Mouse (Mus musculus) right cerebral cortex, postnatal 36 days (tissue): Measurements from ENCODE around the gene Tmem100.

Experiments used
- DNase-seq, 2 experiments: peaks; one replicate each; pipeline ENCODE4 v3.0.0; 2022; ENCODE audit warnings: low spot score in 2 of 2, mixed read lengths in 1 of 2

Tmem100 gene

DNA sequence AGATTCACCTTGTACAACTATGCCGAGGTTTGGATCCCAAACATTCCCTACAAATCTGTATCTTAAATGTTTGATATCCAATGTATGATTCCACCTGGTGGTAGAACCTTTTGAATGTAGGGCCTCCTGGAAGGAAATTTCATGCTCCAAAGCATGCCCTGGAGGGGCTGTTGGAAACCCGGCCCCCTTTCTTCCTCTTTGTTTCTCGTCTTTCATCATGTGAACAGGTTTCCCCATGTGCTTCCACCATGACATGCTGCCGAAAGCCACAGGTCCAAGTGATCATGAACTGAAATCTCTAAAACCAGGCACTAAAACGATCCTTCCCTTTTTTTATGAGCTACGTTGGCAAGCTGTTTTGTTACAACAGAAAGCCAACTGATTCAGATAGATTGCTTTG lies 16.5 kb upstream of the Tmem100 start:
- DNase-seq: no peak

DNA sequence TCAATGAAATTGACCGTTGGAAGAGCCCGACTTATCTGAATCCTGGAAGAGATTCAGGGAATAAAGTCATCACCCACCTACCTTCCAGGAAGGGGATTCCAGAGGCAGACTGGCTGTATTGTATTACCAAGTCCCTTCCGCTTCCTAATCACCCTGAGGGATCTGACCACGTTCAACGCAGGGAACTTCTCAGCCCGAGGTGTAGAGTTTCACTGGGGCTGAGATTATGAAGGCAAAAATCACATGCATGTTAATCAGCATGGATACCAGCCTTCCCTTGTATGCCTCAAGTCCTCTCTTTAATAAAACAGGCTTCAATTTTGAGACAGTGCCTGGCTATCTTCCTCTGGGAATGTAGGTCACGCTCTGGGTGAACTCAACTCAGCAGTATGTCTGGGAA lies 14.9 kb upstream of the Tmem100 start:
- no peak for DNase-seq

DNA sequence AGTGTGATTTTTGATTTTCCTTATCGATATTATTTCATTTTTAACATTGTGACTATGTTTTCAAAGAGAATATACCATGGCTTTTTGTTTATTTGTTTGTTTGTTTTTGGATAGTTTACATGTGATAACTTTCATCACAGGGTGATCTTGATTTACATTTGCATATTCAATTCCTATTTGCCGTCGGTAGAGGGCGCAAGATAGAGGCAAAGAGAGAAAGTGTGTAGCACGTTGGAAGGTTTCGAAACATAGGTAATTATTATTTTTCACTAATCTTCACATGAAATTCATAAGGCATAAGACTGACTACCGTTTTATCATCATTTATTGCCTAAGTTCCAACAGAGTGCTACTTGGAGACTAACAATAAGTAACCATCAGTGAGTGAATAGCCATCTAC lies 11.0 kb upstream of the Tmem100 start:
- no peak for DNase-seq

DNA sequence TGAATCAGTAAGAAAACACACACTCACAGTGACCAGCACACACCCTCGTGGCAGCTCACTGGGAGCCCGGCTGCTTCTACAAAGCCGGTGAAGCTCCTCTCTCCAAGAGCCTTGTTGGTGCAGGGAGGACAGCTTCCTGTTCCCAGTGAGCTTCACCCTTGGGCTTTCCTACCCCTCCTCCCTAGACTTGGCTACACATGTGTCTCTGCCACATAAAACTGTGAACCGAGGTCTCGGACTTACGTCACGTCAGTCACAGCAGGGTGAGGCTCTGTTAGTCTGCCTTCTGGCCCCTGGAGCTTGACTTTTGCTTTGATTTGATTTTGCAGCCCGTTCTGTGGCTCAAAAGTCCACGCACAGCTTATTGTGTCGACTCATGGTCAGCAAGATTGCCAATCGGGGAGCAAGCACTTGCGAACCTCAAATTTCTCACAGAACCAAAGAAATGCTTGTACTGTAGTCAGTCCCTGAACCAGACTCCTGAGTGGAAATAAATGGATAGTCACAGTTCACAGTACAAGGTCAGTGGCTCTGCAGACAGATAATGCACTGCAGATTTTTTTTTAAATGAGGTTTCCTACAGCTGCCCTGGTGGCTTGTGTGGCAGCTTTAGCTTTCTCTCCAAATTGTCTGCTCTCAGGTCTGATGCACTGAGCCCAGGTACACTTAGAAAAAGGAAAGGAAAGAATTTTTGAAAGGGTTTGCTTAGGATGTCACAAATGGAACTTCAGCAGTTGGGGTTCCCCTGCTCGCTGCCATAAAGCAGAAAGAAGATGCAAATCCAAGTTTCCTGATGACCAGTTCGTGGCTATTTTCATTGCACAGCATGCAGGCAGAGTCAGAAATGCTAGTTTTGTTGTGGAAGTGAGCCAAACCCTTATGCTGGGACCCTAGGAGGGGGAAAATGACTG lies 4.0 kb upstream of the Tmem100 start:
- DNase-seq: no peak

DNA sequence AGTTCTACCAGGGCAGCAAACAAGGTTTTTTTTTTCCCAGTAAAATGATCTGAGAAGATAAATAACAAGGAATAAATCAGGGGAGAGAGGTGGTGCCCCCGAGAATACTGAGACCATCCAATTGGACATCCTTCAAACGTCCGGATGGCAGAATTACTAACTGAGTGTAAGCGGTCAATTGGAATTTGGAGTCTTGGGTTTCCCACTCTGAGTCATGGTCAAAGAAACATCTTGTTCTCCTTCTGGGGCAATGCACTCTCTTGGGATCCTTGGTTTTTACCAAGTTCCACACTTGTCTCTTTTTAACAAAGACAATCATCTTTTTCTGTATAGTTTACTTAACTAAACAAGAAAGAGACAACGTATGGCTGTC lies 3.4 kb upstream of the Tmem100 start:
- DNase-seq: no peak

DNA sequence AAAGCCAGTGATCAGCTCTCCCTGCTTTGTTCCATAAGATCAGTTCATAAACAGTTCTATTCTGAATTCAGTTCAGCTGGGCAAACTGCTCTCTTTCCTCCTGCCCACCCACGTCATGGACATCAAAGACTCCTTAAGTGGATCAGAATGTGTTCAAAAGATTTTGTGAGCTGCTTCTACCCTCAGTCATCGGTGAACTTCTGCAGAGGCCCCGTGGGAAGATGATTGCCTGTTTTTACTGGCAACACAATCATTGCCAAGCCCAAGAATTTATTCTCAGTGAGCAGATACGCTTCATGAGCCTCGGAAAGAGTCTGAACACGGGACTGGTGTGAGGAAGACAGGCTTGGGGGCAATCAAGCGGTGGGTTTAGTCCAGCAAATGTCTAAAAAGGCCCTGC lies 2.9 kb upstream of the Tmem100 start:
- no peak for DNase-seq

DNA sequence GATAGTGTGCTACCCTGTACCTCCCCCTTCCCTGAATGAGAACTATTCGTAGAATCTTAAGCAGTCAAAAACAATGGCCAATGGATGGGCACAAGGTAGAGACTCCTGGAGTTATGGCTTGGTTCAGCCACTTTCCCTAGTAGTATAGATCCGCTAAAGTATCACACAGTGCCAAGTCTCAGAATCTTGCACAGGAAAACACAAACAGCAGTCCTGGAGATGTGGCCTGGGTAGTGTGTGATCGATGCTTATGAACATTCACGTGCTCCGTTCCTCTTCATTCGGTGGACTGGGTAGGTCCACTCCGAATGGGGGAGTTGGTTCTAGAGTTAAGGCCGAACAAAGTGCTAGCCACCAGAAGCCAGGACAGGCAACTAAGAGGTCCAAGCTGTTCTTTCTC lies 1.4 kb upstream of the Tmem100 start:
- DNase-seq: no peak

DNA sequence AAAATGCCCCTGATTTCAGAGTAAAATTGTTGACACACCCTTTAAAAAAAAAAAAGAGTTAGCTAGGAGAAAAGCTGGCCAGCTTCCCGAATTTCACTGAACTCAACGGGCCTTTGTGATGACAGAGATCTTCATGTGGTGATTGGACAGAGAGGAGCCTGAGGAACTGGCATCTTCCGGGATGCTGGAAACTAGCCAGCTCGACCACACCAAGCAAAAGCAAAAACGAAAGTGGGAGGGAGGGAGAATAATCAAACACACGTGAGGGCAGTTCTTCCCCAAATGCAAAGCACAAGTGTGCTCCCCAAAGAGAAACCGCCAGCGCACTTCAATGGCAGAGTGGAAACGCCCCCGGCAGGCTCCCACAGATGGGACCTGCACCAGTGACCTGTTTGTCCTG lies 794 bp upstream of the Tmem100 start:
- no peak for DNase-seq

DNA sequence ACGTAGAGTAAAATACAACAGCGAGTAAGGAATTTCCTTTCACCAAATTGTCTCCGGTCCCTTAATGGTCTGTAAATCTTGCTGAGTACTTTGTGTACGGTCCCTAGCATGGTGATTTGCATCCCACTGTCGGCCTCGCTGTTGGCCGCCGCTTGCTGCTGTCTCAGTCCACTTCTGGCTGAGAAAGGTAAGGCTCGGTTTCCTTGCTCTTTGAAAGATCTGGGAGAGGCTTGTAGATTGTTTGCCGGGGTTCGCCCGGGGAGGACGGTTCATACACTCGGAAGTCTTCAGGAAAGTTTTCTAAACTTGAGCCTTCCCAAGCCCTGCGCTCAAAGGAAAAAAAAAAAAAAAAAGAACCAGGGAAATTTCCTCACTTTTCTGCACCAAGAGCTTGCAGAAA lies 409 bp downstream of the Tmem100 start:
- DNase-seq: no peak

DNA sequence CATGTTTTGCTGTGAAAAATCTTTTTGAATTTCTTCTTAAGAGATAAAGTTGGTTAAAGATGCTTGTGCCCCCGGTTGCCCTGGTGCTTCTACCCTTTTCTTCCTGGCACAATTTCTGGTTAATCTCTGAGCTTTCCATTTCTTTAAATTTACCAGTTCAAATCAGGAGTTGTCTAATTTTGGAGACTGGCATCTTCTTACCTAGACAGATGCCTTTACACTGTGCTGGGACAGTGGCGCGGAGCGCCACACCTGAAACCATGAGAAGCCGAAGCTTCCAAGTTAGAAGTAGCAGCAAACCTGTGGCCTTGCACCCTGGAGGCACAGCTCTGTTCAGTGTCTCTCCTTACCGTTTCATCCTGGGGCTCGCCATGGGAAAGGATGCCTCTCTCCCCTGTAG lies 928 bp downstream of the Tmem100 start:
- no peak for DNase-seq

DNA sequence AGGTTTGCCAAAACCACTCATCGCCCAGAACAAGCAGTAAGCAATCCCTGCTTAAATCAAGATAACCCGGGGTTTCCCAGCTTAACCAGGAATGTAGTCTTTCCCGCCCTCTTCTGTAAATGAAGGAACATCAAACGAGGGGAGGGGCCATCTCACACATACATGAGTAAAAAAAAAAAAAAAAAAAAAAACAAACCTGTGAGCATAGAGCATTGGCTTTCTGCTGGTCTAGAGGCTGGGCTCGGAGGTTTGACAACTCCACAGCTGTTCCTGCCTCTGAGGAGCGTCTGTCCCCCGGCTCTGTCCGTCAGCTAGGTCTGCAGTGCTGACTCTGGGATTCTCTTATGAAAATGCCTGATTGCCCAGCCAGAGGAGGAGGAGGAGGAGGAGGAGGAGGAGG lies 2.7 kb downstream of the Tmem100 start:
- no peak for DNase-seq

DNA sequence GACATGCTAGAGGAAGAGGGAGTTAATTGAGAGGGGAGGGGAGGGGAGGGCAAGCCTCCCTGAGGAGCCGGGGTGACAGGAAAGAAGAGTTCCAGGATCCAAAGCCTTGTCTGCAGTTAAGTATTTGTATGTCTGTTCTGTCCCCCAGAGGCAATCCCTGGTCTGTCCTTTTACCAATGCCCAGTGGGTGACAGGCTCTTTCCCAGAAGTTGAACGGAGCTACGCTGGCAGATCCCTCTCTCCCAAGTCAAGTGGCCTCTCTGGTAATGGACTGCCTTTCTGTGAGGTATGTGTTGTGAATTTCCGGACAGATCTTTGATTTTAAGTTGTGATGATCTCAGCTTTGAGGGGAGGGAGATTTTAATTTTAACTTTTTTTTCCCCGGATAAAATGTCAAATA lies 3.3 kb downstream of the Tmem100 start:
- no peak for DNase-seq

DNA sequence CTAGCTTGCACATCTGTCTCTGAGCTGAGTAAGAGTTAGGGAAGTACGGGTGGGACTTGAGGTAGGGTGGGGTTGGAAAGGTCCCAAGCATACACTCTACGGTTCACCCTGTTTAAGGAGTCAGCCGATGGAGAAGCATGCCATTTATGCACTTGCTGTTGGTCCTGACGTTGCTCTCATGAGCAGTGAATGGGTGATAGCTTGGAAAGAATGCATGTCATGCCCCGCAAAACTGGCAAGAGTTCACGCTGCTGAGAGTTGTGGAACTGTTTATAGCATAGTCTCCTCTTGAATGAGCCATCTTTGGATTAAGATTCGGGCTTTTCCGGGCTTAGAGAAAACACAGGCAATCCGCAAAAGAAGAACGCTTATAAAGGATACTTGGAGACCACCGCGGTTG lies 4.5 kb downstream of the Tmem100 start:
- DNase-seq: no peak

DNA sequence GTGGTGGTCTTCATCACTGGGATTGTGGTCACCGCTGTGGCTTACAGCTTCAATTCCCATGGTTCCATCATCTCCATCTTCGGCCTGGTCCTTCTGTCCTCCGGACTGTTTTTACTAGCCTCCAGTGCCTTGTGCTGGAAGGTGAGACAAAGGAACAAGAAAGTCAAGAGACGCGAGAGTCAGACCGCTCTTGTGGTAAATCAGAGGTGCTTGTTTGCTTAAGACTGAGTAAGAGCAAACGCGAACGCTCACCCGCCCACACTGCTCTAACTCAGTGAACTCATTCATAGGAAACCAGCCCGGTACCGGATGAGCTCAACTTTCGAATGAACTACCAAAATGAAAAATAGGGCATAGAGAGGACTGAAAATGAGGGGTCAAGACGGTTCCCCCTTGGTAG lies 5.4 kb downstream of the Tmem100 start:
- no peak for DNase-seq

DNA sequence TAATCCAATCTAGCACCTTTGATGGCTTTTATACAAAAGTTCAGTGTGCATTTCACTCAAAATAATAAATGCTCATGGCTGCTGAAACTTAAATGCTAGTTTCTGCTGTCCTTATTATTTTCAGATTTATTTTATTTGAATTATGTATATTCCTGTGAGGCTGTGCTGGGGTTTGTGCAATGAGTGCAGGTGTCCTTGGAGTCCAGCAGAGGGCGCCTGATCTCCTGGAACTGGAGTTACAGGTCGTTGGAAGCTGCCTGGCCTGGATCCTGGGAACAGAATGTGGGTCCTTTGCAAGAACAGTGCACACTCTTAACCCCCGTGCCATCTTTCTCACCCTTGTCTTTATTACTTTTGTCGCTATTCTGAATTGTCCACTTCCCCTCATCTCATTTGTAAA lies 6.3 kb downstream of the Tmem100 start:
- no peak for DNase-seq

DNA sequence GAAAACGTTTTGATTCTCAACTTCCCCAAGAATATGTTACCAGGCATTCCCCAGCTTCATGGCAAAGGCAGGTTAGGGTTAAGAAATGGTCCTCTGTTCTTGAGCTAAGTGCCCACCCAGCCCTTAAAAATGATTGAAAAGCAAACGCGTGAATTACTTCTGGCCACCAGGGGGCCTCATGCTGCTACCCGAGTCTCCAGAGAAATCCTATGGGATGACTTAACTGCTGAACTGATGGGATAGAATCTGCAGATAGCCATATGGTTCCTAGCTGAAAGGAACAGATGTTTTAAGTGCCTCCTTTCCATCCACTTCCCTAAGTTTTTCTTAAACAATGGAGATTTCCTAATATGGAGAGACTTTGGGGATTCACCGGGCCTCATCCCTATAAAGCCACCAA lies 7.9 kb downstream of the Tmem100 start:
- no peak for DNase-seq

DNA sequence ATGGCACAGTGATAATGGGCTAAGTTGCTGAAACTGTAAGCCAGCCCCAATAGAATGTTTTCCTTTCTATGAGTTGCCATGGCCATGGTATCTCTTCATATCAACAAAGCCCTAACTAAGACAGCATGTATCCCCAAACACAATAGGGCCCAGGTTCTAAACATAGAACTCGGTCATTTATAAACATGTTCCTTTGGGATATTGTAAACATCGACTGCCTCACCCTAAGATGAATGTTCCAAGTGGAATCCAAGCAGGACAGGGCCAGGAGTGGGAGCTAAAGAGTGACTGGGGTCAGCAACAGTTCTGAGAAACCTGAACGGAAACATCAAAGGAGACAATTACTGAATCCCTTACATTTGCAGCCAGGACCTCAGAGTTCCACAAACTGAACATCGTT lies 14.3 kb downstream of the Tmem100 start:
- no peak for DNase-seq

DNA sequence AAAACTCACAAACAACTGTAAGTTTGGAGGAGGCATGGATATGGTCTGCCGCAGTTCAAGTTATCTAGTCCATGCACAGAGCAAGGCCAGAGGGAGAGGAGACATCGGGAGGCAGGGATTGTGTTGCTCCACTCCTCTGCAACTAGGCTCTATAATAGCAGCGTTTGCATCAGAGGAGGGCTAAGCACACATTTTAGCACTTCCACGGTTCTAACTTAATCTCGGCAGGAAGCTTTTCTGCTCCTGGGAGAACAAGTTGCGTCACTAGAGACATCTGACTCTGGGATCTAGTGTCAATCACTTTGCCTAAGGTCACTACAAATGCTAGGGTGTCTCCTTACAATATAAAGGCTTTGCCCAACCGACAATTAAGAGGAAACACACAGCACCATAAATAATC lies 16.1 kb downstream of the Tmem100 start:
- DNase-seq: no peak

DNA sequence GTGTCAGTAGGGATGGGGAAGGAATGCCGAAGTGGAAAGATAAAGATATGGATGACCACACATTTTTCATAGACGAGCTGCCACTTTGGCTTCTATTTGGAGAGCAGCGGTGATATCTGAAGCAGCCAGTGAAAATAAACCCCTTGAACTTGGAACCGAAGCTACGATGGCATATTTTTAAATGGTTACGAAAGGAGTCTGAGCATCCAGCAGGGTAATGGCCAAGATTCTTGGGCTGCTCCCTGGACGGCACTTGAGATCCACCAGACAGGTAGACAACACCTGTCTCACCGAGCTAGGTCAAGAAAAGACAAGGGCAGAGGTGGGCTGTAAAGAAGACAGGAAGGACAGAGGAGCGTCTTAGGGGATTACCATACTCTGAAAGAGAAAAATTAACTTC lies 17.1 kb downstream of the Tmem100 start:
- no peak for DNase-seq

DNA sequence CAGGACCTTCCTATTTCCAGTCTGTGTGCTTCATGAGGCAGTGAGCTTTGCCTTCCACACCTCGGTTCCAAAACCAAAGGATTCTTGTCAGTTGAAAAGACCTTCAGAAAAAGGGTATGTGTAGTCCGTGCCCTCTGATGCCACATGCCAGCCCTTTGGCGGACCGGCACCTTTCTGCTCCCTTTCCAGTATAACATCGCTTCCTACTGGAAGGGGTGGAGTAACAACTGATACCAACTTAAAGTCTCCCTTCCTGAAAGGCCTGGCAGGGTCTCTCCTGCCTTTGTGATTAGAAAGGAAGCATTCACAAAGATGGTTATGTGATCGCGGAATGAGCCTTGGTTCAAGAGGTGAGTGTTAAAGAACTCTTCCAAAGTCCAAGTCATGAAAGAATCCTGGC lies 19.9 kb downstream of the Tmem100 start:
- no peak for DNase-seq

DNA sequence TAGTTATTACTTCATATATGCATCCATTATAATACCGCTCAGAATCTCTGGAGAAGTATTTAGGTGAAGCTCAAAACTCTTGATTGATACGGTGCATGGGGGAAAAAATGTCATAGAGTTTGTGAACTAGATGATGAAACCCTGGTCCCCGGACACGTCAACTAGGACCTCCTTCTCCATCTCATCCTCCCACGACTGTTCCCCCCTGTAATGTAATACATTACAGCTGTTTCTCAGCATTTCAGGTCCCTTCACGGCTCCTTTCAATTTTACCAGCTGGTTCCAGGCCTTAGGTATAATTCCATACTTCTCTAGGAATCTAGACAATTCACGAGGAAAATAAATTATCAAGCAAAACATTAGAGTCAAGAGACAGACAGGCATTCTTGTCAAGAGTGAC lies 22.6 kb downstream of the Tmem100 start:
- no peak for DNase-seq

DNA sequence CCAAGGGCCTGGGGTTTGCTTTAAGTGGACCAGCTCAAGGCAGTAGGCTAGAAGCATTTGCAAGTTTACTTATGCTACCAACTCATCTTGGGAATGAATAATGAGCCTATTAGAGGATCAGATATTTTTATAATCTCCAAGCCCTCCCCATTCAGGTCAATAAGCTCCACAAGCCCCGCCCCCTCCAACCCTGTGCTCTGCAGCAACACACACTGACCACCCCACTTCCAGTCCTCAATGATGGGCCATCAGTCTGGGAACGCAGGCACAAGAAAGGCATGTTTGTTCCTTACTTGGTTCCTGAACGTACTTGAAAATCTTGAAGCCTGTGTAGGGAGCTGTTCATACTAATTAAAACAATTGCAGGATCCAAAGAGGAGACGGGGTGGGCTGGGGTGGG lies 23.7 kb downstream of the Tmem100 start:
- DNase-seq: no peak

DNA sequence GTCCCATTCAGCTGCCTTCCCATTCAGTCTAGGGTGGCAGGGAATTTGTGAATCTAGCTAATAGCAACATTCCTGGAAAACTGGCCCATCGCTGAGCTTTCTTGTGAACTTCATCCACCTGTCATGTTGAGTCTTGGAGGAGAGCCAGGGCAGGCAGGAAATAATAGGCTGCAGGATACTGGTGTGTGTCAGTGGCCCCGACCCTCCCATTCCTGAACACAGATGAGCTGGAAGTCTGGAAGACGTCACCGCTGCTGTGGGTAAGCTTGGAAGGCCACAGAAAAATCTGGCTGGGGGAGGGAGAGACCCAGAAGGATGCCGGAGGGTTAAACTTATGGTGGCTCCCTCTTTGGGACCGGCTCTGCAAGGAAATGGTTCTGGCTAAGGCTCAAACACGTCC lies 24.3 kb downstream of the Tmem100 start:
- no peak for DNase-seq

DNA sequence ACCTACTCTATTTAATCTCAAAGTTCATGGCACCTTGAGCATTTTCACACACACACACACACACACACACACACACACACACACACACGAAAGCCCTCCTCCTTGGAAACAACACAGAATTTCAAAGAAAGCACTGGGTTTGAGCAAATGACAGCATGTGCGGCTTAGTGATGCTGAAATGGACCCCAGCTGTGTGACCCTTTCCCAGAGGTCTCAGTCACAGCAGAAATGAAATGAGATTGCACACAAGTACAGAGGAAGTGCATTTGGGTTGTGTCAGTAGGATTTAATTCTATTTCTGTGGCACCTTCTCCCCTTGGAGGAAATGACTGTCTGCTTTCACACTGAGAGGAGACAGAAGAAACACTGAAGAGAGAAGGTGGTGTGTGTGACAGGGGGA lies 26.9 kb downstream of the Tmem100 start:
- DNase-seq: no peak
